In the genomic region with DNA sequence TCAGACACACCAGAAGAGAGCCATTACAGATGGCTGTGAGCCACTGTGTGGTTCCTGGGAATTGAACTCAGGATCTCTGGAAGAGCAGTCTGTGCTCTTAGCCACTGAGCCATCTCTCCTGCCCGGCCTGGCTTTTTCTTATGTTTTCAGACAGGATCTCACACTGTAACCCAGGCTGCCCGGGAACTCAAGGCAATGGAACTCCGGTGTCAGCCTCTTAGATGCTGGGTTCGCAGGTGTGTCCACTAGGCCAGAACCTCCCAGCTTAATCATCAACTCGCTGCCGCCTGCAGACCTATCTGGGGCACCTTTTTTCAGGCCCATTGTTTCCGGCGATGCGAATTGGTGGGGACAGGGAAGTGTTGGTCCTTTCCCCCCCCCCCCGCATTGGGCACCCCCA, we compare ENCODE assay signal across 9 mouse cellular contexts. TPM values are rescaled to one million over a fixed set of nuclear protein-coding genes. Genes with fewer than 3 reads are reported as not detected.
DNase-seq lines count a peak whose midpoint lies in the region; ATAC-seq and TF ChIP-seq lines count a peak whose summit lies in the region.
"Had no signal": no experiment of that assay in that cellular context is flagged by ENCODE, and none has a peak within 500 bp of the region (broad histone marks: within the 10 kb centered on the region; RNA-seq: fewer than 3 reads in every experiment).

No protein-coding gene starts in this region.

- H3K9me3 ChIP-seq in forebrain, embryonic 13.5 days (replicated peaks): no peaks in the 10 kb centered on the region
- H3K9me3 ChIP-seq in forebrain, embryonic 11.5 days (ENCODE audit: control insufficient read depth, low read length): no peaks in the 10 kb centered on the region
- no peaks in the 10 kb centered on the region for H3K9me3 ChIP-seq in limb, embryonic 10.5 days (replicated peaks)
- H3K9me3 ChIP-seq: embryonic facial prominence, embryonic 12.5 days had no signal

- no peak for DNase-seq in forebrain, embryonic 11.5 days (ENCODE audit: low spot score)
- DNase-seq in thymus, postnatal 25 days: peak; percentile 11
- no peak for DNase-seq in thymus, adult 2 months
- no peak for DNase-seq in limb, embryonic 10.5 days (ENCODE audit: low spot score)
- peak; percentile 32 for DNase-seq in thymus, postnatal 4 days
- no peak for DNase-seq in urinary bladder, postnatal 36 days (ENCODE audit: low spot score in 2 of 2)
- no peak for DNase-seq in urinary bladder, postnatal 10 days (ENCODE audit: low spot score)

- H3K27me3 ChIP-seq in forebrain, embryonic 13.5 days: 0 out of 2 replicates have a peak, but pooled peaks cover 4% of the 10 kb centered on the region
- H3K27me3 ChIP-seq in forebrain, embryonic 11.5 days (ENCODE audit: control insufficient read depth, insufficient read depth, low read length): no peaks in the 10 kb centered on the region
- H3K27me3 ChIP-seq in thymus, adult 2 months (ENCODE audit: control insufficient read depth, insufficient read depth, low read length): no peaks in the 10 kb centered on the region
- H3K27me3 ChIP-seq in limb, embryonic 10.5 days (ENCODE audit: low read depth, poor library complexity, severe bottlenecking): peaks cover 17% of the 10 kb centered on the region; the same call in 1 of the 2 replicates
- H3K27me3 ChIP-seq: embryonic facial prominence, embryonic 12.5 days had no signal

- no peak overlapping the region for H3K27ac ChIP-seq in forebrain, embryonic 13.5 days
- H3K27ac ChIP-seq in forebrain, embryonic 11.5 days (ENCODE audit: low read depth, low read length): no peak overlapping the region
- H3K27ac ChIP-seq in thymus, adult 2 months (ENCODE audit: control insufficient read depth, insufficient read depth, low read length): no peak overlapping the region
- peak overlapping the region; percentile 90; the same call in 1 of the 2 replicates for H3K27ac ChIP-seq in limb, embryonic 10.5 days

- H3K4me3 ChIP-seq in forebrain, embryonic 13.5 days: 0 out of 2 replicates have a peak overlapping the region, but pooled peaks have one; percentile 68
- H3K4me3 ChIP-seq in forebrain, embryonic 11.5 days (ENCODE audit: low read depth, low read length): no peak overlapping the region
- H3K4me3 ChIP-seq in thymus, adult 2 months (ENCODE audit: control insufficient read depth, insufficient read depth, low read length): no peak overlapping the region
- H3K4me3 ChIP-seq in limb, embryonic 10.5 days: peak overlapping the region; percentile 18; the same call in 1 of the 2 replicates

- peaks cover 12% of the 10 kb centered on the region for H3K36me3 ChIP-seq in forebrain, embryonic 13.5 days (ENCODE audit: poor library complexity, severe bottlenecking)
- no peaks in the 10 kb centered on the region for H3K36me3 ChIP-seq in forebrain, embryonic 11.5 days (ENCODE audit: control insufficient read depth, insufficient read depth, low read length)
- no peaks in the 10 kb centered on the region for H3K36me3 ChIP-seq in thymus, adult 2 months (ENCODE audit: control insufficient read depth, insufficient read depth, low read length)
- peaks cover 10% of the 10 kb centered on the region for H3K36me3 ChIP-seq in limb, embryonic 10.5 days
- H3K36me3 ChIP-seq: embryonic facial prominence, embryonic 12.5 days had no signal

- 55% methylated on average over 10 of the region's 10 CpGs for WGBS in forebrain, embryonic 13.5 days
- 60% methylated on average over 10 of the region's 10 CpGs for WGBS in forebrain, embryonic 11.5 days
- 69% methylated on average over 10 of the region's 10 CpGs for WGBS in thymus, adult 2 months
- WGBS in limb, embryonic 10.5 days: 61% methylated on average over 10 of the region's 10 CpGs

- H3K9ac ChIP-seq in forebrain, embryonic 13.5 days: no peak overlapping the region
- H3K9ac ChIP-seq in forebrain, embryonic 11.5 days (ENCODE audit: low read length): no peak overlapping the region
- H3K9ac ChIP-seq: embryonic facial prominence, embryonic 12.5 days had no signal

- TF ChIP-seq POLR2A in thymus, adult 2 months (IDR thresholded peaks at IDR 0.05; ENCODE audit: control insufficient read depth, extremely low read depth, insufficient read depth, low read length, poor library complexity): no peak

- H3K4me1 ChIP-seq in forebrain, embryonic 13.5 days: peaks cover 27% of the 10 kb centered on the region
- H3K4me1 ChIP-seq in forebrain, embryonic 11.5 days (replicated peaks; ENCODE audit: control insufficient read depth, insufficient read depth, low read length): peaks cover 5% of the 10 kb centered on the region; the same call in 1 of the 2 replicates
- peaks cover 16% of the 10 kb centered on the region for H3K4me1 ChIP-seq in thymus, adult 2 months (replicated peaks; ENCODE audit: control insufficient read depth, insufficient read depth, low read length)
- H3K4me1 ChIP-seq in limb, embryonic 10.5 days: peaks cover 39% of the 10 kb centered on the region

- no peak for ATAC-seq in forebrain, embryonic 13.5 days
- no peak for ATAC-seq in forebrain, embryonic 11.5 days (replicated peaks; ENCODE audit: low FRiP score)

- TF ChIP-seq CTCF in thymus, adult 2 months (IDR thresholded peaks at IDR 0.05; ENCODE audit: borderline replicate concordance, control insufficient read depth, extremely low read depth, insufficient read depth, low read length, poor library complexity): no peak

- H3K4me2 ChIP-seq in forebrain, embryonic 13.5 days: no peak overlapping the region
- no peak overlapping the region for H3K4me2 ChIP-seq in forebrain, embryonic 11.5 days (ENCODE audit: low read depth, low read length, severe bottlenecking)

RNA-seq across cellular contexts. Expression of a gene that starts 1.1 kb away (rescaled TPM):
- 5.6 and 5.7 TPM in 2 replicates for polyA plus RNA-seq in forebrain, embryonic 13.5 days (2015; fragmentation: Nextera tagmentation; extraction: Ambion mirVana)
- 6.3 and 7.2 TPM in 2 replicates for polyA plus RNA-seq in forebrain, embryonic 11.5 days (2014; fragmentation: Nextera tagmentation; extraction: Ambion mirVana)
- polyA plus RNA-seq in thymus, adult 2 months (2012; rRNA removed): 75.4 and 77.4 TPM in 2 replicates
- polyA plus RNA-seq in limb, embryonic 10.5 days (2016; fragmentation: Nextera tagmentation; extraction: Ambion mirVana): 4.4 and 5.0 TPM in 2 replicates

RNA-seq across cellular contexts. Expression of a gene that starts 22.5 kb away (rescaled TPM):
- 11.2 and 13.5 TPM in 2 replicates for polyA plus RNA-seq in forebrain, embryonic 13.5 days (2015; fragmentation: Nextera tagmentation; extraction: Ambion mirVana)
- polyA plus RNA-seq in forebrain, embryonic 11.5 days (2014; fragmentation: Nextera tagmentation; extraction: Ambion mirVana): 9.0 and 13.4 TPM in 2 replicates
- 4.2 and 6.4 TPM in 2 replicates for polyA plus RNA-seq in thymus, adult 2 months (2012; rRNA removed)
- 2.8 and 4.0 TPM in 2 replicates for polyA plus RNA-seq in limb, embryonic 10.5 days (2016; fragmentation: Nextera tagmentation; extraction: Ambion mirVana)

RNA-seq across cellular contexts. Expression of a gene that starts 32.3 kb away (rescaled TPM):
- 0.09 TPM in 1 of 2 replicates, not detected in the other for polyA plus RNA-seq in forebrain, embryonic 13.5 days (2015; fragmentation: Nextera tagmentation; extraction: Ambion mirVana)
- not detected in 2 replicates for polyA plus RNA-seq in forebrain, embryonic 11.5 days (2014; fragmentation: Nextera tagmentation; extraction: Ambion mirVana)
- 48.6 and 53.4 TPM in 2 replicates for polyA plus RNA-seq in thymus, adult 2 months (2012; rRNA removed)
- polyA plus RNA-seq in limb, embryonic 10.5 days (2016; fragmentation: Nextera tagmentation; extraction: Ambion mirVana): not detected in 2 replicates
- polyA plus RNA-seq: embryonic facial prominence, embryonic 12.5 days had no signal

RNA-seq across cellular contexts. Expression of a gene that starts 33.1 kb away (rescaled TPM):
- polyA plus RNA-seq in forebrain, embryonic 13.5 days (2015; fragmentation: Nextera tagmentation; extraction: Ambion mirVana): 169 and 179 TPM in 2 replicates
- polyA plus RNA-seq in forebrain, embryonic 11.5 days (2014; fragmentation: Nextera tagmentation; extraction: Ambion mirVana): 165 and 176 TPM in 2 replicates
- polyA plus RNA-seq in thymus, adult 2 months (2012; rRNA removed): 51.8 and 53.4 TPM in 2 replicates
- polyA plus RNA-seq in limb, embryonic 10.5 days (2016; fragmentation: Nextera tagmentation; extraction: Ambion mirVana): 174 and 187 TPM in 2 replicates

RNA-seq across cellular contexts. Expression of a gene that starts 35.7 kb away (rescaled TPM):
- 15.8 and 16.0 TPM in 2 replicates for polyA plus RNA-seq in forebrain, embryonic 13.5 days (2015; fragmentation: Nextera tagmentation; extraction: Ambion mirVana)
- polyA plus RNA-seq in forebrain, embryonic 11.5 days (2014; fragmentation: Nextera tagmentation; extraction: Ambion mirVana): 15.9 and 17.4 TPM in 2 replicates
- 615 and 696 TPM in 2 replicates for polyA plus RNA-seq in thymus, adult 2 months (2012; rRNA removed)
- 12.7 and 17.1 TPM in 2 replicates for polyA plus RNA-seq in limb, embryonic 10.5 days (2016; fragmentation: Nextera tagmentation; extraction: Ambion mirVana)

Comparison
In these comparisons a context has a peak if more than half of its experiments do, and no peak if none do; other contexts are left out.
1. H3K4me3 ChIP-seq: peak in forebrain, embryonic 13.5 days (single experiment) and limb, embryonic 10.5 days (single experiment); none in forebrain, embryonic 11.5 days (single experiment) and thymus, adult 2 months (single experiment).
2. DNase-seq: peak in thymus, postnatal 25 days (single experiment) and thymus, postnatal 4 days (single experiment); none in forebrain, embryonic 11.5 days (single experiment), thymus, adult 2 months (single experiment), limb, embryonic 10.5 days (single experiment), urinary bladder, postnatal 36 days (0 of 2) and urinary bladder, postnatal 10 days (single experiment).
3. RNA of a gene that starts 32.3 kb away (polyA plus RNA-seq): 48.6 to 53.4 TPM in thymus, adult 2 months; 0.09 TPM in forebrain, embryonic 13.5 days, not detected in forebrain, embryonic 11.5 days and not detected in limb, embryonic 10.5 days; every median in the first group is over 10 times any median in the second.